ENCODE assay signal across 18 mouse cellular contexts in genomic region chr3:116085962-116086361, GRCm38 (mm10). TPM values are rescaled to one million over a fixed set of nuclear protein-coding genes. Genes with fewer than 3 reads are reported as not detected.
A peak's percentile ranks its signal among the peaks of the same experiment; 100 is the strongest.
DNase-seq lines count a peak whose midpoint lies in the region; ATAC-seq and TF ChIP-seq lines count a peak whose summit lies in the region.
"Had no signal": no experiment of that assay in that cellular context is flagged by ENCODE, and none has a peak within 500 bp of the region (broad histone marks: within the 10 kb centered on the region; RNA-seq: fewer than 3 reads in every experiment).

No protein-coding gene starts in this region.

- DNase-seq in lung, embryonic 14.5 days: peak; percentile 66
- DNase-seq in lung, postnatal 14 days: no peak
- peak; percentile 19 for DNase-seq in lung, postnatal 0 days (ENCODE audit: low spot score)
- DNase-seq in lung, postnatal 25 days (ENCODE audit: low spot score): no peak
- peak; percentile 12 for DNase-seq in telencephalon, adult 2 months (ENCODE audit: low read depth, low spot score)
- DNase-seq: adrenal gland, adult 2 months; adrenal gland, postnatal 10 days; adrenal gland, postnatal 25 days; cerebellum, adult 11-12 months; cerebellum, adult 2 months; cerebellum, adult 9-10 months; cerebellum, postnatal 10 days; cerebellum, postnatal 25 days had no signal

- H3K4me1 ChIP-seq in lung, embryonic 14.5 days (ENCODE audit: insufficient read depth): no peaks in the 10 kb centered on the region
- no peaks in the 10 kb centered on the region for H3K4me1 ChIP-seq in lung, postnatal 0 days (ENCODE audit: insufficient read depth, low read depth, low read length)
- H3K4me1 ChIP-seq in midbrain, embryonic 15.5 days: no peaks in the 10 kb centered on the region
- H3K4me1 ChIP-seq: embryonic facial prominence, embryonic 10.5 days; embryonic facial prominence, embryonic 12.5 days; forebrain, embryonic 13.5 days; forebrain, embryonic 15.5 days had no signal

- H3K36me3 ChIP-seq in lung, embryonic 14.5 days (ENCODE audit: insufficient read depth): no peaks in the 10 kb centered on the region
- no peaks in the 10 kb centered on the region for H3K36me3 ChIP-seq in lung, postnatal 0 days (ENCODE audit: insufficient read depth, low read length)
- no peaks in the 10 kb centered on the region for H3K36me3 ChIP-seq in midbrain, embryonic 15.5 days (replicated peaks)
- H3K36me3 ChIP-seq: embryonic facial prominence, embryonic 10.5 days; embryonic facial prominence, embryonic 12.5 days; forebrain, embryonic 15.5 days had no signal

- no peak overlapping the region for H3K27ac ChIP-seq in lung, embryonic 14.5 days (ENCODE audit: low read depth)
- no peak overlapping the region for H3K27ac ChIP-seq in lung, postnatal 0 days (ENCODE audit: low read length)
- no peak overlapping the region for H3K27ac ChIP-seq in midbrain, embryonic 15.5 days
- H3K27ac ChIP-seq: embryonic facial prominence, embryonic 10.5 days; embryonic facial prominence, embryonic 12.5 days; forebrain, embryonic 13.5 days; forebrain, embryonic 15.5 days had no signal

- 36% methylated on average over 4 of the region's 4 CpGs for WGBS in lung, embryonic 14.5 days
- WGBS in lung, postnatal 0 days: 46% methylated on average over 4 of the region's 4 CpGs
- WGBS in midbrain, embryonic 15.5 days: 86% methylated on average over 4 of the region's 4 CpGs

- H3K4me2 ChIP-seq in lung, embryonic 14.5 days: no peak overlapping the region
- H3K4me2 ChIP-seq in lung, postnatal 0 days (replicated peaks; ENCODE audit: low read depth, low read length): no peak overlapping the region
- H3K4me2 ChIP-seq in midbrain, embryonic 15.5 days: no peak overlapping the region
- H3K4me2 ChIP-seq: embryonic facial prominence, embryonic 12.5 days; forebrain, embryonic 13.5 days; forebrain, embryonic 15.5 days had no signal

- H3K4me3 ChIP-seq in lung, embryonic 14.5 days (ENCODE audit: low read depth, low read length): no peak overlapping the region
- no peak overlapping the region for H3K4me3 ChIP-seq in lung, postnatal 0 days (ENCODE audit: low read depth, low read length)
- H3K4me3 ChIP-seq in midbrain, embryonic 15.5 days: no peak overlapping the region
- H3K4me3 ChIP-seq: embryonic facial prominence, embryonic 10.5 days; embryonic facial prominence, embryonic 12.5 days; forebrain, embryonic 13.5 days; forebrain, embryonic 15.5 days had no signal

- no peak overlapping the region for H3K9ac ChIP-seq in lung, embryonic 14.5 days
- no peak overlapping the region for H3K9ac ChIP-seq in lung, postnatal 0 days (replicated peaks; ENCODE audit: low read depth)
- H3K9ac ChIP-seq in midbrain, embryonic 15.5 days: no peak overlapping the region
- H3K9ac ChIP-seq: embryonic facial prominence, embryonic 12.5 days; forebrain, embryonic 13.5 days; forebrain, embryonic 15.5 days had no signal

- ATAC-seq in lung, embryonic 14.5 days (ENCODE audit: insufficient read depth): no peak
- ATAC-seq in lung, postnatal 0 days: no peak
- no peak for ATAC-seq in midbrain, embryonic 15.5 days (replicated peaks)
- ATAC-seq: forebrain, embryonic 13.5 days; forebrain, embryonic 15.5 days had no signal

- TF ChIP-seq EP300 in lung, postnatal 0 days (IDR thresholded peaks at IDR 0.05): no peak

- TF ChIP-seq CTCF in lung, embryonic 14.5 days (IDR thresholded peaks at IDR 0.05; ENCODE audit: low read depth): no peak
- no peak for TF ChIP-seq CTCF in lung, postnatal 0 days (IDR thresholded peaks at IDR 0.05)

- H3K9me3 ChIP-seq in lung, embryonic 14.5 days (ENCODE audit: low read depth, low read length): peaks cover 11% of the 10 kb centered on the region; the same call in 1 of the 2 replicates
- H3K9me3 ChIP-seq in lung, postnatal 0 days (ENCODE audit: low read length): peaks cover 6% of the 10 kb centered on the region; the same call in 1 of the 2 replicates
- peaks cover 3% of the 10 kb centered on the region; the same call in 1 of the 2 replicates for H3K9me3 ChIP-seq in midbrain, embryonic 15.5 days
- H3K9me3 ChIP-seq: forebrain, embryonic 15.5 days had no signal

- no peaks in the 10 kb centered on the region for H3K27me3 ChIP-seq in lung, embryonic 14.5 days (ENCODE audit: insufficient read depth, low read length)
- no peaks in the 10 kb centered on the region for H3K27me3 ChIP-seq in lung, postnatal 0 days (replicated peaks; ENCODE audit: insufficient read depth, low read length)
- no peaks in the 10 kb centered on the region for H3K27me3 ChIP-seq in midbrain, embryonic 15.5 days (replicated peaks)
- H3K27me3 ChIP-seq: embryonic facial prominence, embryonic 12.5 days; forebrain, embryonic 13.5 days; forebrain, embryonic 15.5 days had no signal

RNA-seq across cellular contexts. Expression of gene Vcam1, which starts 43.5 kb away (rescaled TPM):
- 78.6 and 93.8 TPM in 2 replicates for polyA plus RNA-seq in lung, embryonic 14.5 days (2014; fragmentation: Nextera tagmentation; extraction: Ambion mirVana)
- 54.1 and 55.0 TPM in 2 replicates for polyA plus RNA-seq in lung, postnatal 0 days (2015; fragmentation: Nextera tagmentation; extraction: Ambion mirVana)
- 32.6 and 38.6 TPM in 2 replicates for polyA plus RNA-seq in midbrain, embryonic 15.5 days (2015; fragmentation: Nextera tagmentation; extraction: Ambion mirVana)

Comparison
In these comparisons a context has a peak if more than half of its experiments do, and no peak if none do; other contexts are left out.
1. DNase-seq: peak in lung, embryonic 14.5 days (single experiment), lung, postnatal 0 days (single experiment) and telencephalon, adult 2 months (single experiment); none in lung, postnatal 14 days (single experiment) and lung, postnatal 25 days (single experiment).